Mouse (Mus musculus) CD4-positive helper T cell, adult 2 months (primary cell): ENCODE results near the gene Slc35f6.

Experiments used
- DNase-seq: peaks from one replicate; pipeline ENCODE4 v3.0.0-alpha.2; 2012; ENCODE audit warnings: low read depth, missing footprints, low spot score

Gene Slc35f6

DNA sequence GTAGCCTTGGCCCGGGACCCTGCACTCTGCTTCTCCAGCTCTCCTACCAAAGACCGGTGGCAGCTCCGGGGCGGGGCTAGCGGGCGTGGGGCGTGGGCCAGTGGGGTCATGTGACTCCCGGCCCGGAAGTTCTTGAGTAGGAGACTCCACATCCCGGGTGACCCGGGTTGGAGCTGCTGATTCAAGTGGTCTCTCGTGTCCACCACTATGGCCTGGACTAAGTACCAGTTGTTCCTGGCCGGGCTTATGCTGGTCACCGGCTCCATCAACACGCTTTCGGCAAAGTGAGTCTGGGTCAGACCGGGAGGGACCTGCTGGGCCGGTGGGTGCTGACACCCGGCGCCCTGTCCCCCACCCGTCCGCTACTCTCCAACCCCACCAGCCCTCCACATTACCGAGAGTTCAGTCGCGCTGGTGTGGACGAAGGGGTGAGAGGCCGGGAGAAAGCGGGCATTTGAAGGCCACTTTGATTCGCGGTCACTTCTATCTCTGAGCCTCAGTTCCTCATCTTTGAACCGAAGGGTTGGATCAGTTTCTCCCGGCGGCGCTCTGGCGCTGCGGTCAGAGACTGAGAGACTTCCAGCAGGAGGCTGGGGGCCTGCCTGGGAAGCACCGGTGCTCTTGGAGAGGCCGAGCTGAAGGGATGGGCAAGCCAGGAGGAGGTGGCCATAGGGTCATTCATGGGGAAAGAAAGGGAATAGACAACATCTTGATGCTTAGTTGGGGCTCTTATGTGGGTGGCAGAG lies at the start of gene Slc35f6:
Gene Slc35f6, plus strand, starts transcription at position 119 of the 746 bp plus-strand sequence.
- DNase-seq: peak; percentile 86

- DNase-seq: no peak
Observed at GRCm38 (mm10) chr5:30601397-30601796, 46.3 kb upstream of the Slc35f6 start.

- no peak for DNase-seq
Observed at GRCm38 (mm10) chr5:30603255-30603654, 44.5 kb upstream of the Slc35f6 start.

- no peak for DNase-seq
Observed at GRCm38 (mm10) chr5:30603926-30604325, 43.8 kb upstream of the Slc35f6 start.

DNA sequence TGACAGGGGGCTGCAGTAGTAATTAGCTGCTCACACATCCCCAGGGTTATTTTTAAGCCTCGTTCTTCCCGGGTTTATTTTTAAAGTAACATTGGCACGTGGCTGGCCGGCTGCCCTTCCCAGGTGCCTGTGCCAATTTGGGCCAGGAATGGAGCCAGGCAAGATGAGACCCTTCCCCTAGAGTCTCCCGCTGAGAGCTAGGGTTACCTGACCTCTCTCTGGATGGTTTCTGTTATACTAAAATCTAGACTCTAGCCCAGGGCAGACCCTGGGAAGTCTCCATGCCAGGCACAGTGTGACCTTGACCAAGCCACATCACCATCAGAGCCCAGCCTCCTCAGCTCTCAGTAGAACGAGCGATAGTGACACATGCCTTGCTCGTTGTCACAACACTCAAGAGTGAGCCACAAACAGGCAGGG lies 43.0 kb upstream of the Slc35f6 start:
- no peak for DNase-seq

GRCm38 (mm10) chr5:30605649-30606048 lies 42.1 kb upstream of the Slc35f6 start:
- no peak for DNase-seq

DNA sequence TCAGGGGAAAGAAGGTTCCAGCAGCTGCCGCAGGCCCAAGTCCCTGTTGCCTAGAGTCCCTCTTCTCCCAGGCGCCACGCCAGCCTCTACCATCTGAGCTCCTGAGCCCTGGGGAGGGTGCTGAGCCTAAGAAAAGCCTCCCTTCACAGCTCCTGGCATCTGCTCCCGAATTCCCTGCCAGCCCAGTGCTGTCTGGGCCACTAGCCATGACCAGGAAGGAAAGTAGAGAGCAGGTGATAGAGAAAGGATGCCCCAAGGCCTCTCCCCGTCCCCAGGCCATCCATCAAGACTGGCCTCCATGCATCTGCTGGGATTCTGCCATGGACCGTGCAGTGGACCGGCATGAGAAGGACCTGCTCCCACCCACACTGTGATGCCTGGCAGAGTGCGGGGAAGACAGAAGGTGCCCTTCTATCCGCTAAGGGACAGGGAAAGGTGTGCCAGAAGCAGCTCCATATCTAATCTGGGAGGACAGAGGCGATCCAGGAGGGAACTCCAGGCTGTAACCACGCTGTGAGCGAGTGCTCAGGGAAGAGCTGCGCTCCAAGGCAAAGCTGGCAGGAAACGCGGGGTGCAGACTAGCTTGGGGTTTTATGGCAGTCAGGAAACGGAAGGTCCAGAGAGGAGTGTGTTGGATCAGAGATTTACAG lies 41.2 kb upstream of the Slc35f6 start:
- DNase-seq: no peak

DNA sequence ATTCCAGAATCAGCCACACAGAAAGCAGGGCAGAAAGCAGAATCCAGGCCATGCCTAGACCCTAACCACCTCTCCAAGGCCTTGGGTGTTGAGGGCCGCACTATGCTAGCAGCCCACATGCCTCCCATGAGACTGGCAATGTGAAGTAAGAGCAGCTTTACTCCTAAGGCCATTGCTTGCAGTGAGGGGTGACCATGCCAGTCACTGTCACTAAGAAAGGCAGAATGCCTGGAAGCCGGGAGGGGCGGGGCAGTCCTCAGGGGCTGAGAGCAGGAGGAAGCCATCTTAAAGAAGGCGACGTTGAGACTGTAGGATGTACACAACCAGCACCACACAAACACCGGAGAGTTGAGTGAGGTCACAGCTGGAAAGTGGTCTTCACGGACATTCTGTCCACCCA lies 38.6 kb upstream of the Slc35f6 start:
- DNase-seq: no peak

DNA sequence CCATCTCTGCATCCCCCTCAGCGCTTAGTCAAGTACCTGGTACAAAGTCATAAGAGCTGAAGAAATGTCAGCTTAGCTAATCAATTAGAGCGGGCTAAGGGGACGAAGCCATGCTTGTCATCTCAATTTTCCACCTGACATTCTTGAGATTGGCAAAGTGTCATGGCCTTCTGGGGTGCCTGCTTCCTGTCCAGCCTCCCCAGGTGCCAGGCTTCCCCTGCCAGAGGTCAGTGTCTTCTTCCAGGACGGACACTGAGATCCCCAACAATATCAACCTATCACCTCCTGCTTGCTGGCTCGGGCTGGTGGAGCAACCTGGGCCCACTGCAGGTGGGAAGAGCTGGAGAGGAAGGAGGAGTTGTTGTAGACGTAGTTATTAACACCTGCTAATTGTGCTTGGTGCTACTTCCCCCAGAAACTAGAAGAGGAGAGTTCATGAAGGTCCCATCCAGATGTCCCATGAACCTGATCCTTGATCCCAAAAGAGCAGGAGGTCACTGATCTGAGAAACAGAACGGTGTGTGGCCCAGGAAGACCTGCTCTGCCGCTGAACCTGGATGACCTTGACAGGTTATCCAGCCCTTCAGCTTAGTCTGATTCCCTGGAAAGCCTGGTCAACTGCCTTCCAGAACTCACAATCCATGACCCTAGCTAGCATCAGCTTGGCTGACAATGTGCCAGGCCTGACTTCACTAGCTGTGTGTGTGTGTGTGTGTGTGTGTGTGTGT lies 37.7 kb upstream of the Slc35f6 start:
- DNase-seq: no peak

DNA sequence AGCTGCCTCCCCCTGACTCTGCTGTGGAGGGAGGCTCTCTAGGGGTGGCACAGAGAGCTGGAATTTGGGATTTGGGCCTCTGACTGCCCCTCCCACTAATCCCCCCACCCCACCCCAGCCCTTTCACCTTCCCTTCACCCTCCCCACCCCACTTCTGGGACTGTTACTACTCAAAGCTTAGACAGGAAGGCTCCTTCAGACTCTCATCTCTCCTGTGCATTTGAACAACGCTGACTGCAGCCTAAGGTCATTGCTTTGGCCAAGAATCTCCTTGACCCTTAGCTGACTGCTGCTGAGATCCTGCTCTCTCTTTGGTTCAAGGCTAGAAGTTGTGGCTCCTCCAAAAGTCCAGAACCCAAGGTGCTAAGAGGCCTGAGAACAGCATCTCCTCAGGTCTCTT lies 36.6 kb upstream of the Slc35f6 start:
- no peak for DNase-seq

GRCm38 (mm10) chr5:30611689-30612088 lies 36.0 kb upstream of the Slc35f6 start:
- no peak for DNase-seq

GRCm38 (mm10) chr5:30612575-30612974 lies 35.2 kb upstream of the Slc35f6 start:
- no peak for DNase-seq

DNA sequence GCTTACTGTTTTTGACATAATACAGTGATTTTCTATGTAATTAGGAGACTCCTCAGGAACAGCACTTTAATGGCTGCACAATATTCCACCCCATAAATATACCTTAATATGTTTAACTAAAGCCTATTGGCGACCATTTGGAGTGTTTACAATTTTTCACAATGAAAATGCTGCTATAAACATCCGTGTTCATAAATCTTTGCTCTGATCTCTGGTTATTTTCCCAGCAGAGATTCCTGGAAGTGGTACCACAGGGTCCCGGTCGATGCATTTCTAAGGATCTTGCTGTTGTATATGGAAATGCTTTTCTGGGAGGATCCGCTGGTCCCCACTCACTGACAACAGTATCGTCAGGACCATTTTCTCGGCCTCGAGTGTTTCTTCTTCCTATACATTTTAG lies 34.5 kb upstream of the Slc35f6 start:
- no peak for DNase-seq

DNA sequence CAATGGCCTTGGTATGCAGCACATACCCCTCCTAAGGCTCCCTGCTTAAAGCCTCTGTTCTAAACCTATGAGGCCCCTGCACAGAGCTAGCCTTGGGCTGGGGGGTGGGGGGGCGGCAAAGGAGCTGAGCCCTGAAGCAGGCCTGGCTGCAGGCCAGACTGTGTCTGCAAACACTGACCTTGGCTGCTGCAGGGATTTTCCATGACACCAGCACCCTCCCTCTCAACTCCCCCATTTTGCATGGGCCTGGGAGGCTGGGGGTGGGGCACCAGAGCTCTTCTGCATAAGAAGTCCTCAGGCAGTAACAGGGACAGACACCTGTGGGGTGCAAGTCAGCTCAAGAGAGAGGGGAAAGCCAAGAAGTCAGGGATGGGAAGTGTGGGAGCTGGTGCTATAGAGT lies 33.5 kb upstream of the Slc35f6 start:
- no peak for DNase-seq

- no peak for DNase-seq
Observed at GRCm38 (mm10) chr5:30615416-30615815, 32.3 kb upstream of the Slc35f6 start.

GRCm38 (mm10) chr5:30615819-30616218 lies 31.9 kb upstream of the Slc35f6 start:
- no peak for DNase-seq

DNA sequence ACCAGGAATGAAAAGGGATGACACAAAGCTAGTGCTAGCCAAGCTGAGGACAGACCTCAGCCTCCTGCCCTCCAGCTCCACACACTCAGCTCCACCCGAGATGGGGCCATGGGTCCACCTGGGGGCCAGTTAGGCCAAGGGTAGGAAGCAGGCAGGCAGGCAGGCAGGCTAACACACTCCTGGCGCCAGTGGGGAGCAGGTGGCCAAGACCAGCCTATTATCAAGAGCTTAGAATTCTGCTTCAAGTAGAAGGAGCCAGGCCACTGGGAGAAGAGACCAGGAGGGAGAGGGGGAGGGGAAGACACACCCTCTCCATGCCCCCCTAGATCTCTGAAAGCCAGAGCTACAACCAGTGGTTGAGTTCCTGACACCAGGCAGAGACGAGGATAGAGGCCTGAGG lies 31.1 kb upstream of the Slc35f6 start:
- DNase-seq: no peak

DNA sequence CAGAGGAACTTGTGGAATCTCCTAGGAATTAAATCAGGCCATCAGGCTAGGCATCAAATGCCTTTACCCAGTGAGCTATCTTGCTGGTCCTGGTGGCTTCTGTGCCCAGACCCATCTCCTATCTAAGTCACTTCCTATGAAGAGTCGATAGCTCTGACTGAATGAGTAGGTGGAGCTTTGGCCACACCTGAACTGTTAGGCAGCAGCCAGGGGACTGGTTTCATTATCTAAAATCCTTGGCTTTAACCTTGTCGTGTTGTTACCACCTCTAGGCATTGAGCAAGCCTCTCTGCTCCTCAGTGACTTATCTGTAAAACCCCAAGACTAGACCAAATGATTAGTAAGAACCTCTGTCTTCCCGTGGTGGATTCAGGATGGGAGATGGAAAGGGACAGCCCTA lies 30.4 kb upstream of the Slc35f6 start:
- no peak for DNase-seq

DNA sequence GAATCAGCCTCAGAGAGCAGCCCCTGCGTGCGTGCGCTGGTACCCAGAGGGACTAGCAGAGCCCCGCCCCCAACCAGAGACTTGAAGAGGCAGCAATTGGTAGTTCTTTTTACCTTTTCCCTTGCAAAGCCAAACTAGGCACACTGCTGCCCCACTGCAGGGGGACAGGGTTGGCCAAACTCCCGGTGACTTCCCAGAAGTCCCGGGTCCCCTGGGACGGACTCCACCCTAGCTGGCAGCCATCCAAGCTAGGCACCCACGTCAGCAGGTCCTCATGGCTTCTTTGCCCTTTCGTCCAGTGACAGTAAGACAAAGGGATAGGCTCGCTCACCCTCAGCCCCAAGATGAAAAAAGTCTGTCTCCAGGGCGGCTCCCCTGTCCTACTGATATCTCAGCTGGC lies 29.9 kb upstream of the Slc35f6 start:
- DNase-seq: no peak

DNA sequence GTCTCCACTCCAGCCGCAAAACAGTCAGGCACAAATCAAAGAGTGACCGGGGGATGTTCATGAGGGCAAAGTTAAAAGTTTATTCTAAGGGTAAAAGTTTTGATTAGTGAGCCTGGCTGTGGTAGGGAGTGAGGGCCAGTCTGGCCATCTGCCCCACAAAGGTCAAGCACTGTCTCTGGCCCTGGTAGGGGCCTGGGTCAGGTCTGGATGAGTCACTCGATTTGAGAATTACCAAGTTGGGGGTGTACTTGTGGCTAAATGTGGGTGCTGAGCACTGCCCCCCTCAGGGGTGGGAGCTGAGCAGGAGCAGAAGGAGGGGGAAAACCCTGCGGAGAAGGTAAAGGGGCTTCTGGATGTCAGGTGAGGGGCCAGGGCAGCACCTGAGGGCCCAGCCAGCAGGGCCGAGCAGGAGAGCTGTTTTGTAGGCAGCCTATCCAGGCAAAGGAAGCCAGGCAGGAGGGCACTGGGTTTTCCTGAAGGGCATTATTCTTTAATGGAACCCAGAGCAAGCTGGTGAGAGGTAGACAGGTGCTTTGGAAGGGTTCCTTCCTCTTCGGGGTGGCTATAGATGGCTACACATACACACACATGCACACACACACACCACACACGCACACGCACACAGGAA lies 29.2 kb upstream of the Slc35f6 start:
- no peak for DNase-seq

GRCm38 (mm10) chr5:30619211-30619610 lies 28.5 kb upstream of the Slc35f6 start:
- no peak for DNase-seq

DNA sequence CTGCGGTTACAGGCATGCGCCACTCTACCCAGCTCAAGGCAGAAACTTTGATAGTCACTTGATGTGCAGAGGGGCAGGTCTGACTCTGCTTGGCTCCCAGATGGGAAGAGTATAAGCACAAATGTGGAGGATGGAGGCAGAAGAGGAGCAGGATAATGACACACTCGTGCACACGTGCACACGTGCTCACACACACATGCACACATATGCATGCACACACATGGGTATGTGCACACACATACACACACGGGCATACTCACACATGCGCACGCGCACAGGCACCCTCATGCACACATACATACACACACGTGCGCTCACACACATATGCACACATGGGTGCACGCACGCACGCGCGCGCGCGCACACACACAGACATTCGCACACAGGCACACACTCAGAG lies 27.2 kb upstream of the Slc35f6 start:
- DNase-seq: no peak
